Mouse (Mus musculus) layer of hippocampus, adult 6 months (tissue): ENCODE results near the gene Klrc1. TPM values are rescaled to one million over a fixed set of nuclear protein-coding genes. Genes with fewer than 3 reads are reported as not detected.

Experiments used
- long read RNA-seq, 2 experiments: library from polyadenylated mRNA; unstranded; transcript quantifications; one replicate each; pipeline ENCODE4 v2.0.0; 2019 to 2020
- microRNA-seq: library from miRNA; unstranded; fragments of <30 nt; microRNA quantifications from one replicate; pipeline ENCODE4 v1.2.0, GENCODE M21; 2020
- polyA plus RNA-seq: library from polyadenylated mRNA; unstranded; fragments of <200 nt; fragmentation: Nextera tagmentation; gene quantifications from 2 replicates; pipeline ENCODE4 v1.2.3, GENCODE M21; 2021

Klrc1 gene
- not detected in 2 replicates for polyA plus RNA-seq
- long read RNA-seq, experiment 1: 0 reads
- long read RNA-seq, experiment 2: 0 reads

GRCm38 (mm10) chr6:129678873-129679272 is at the start of gene Klrc1:
Gene Klrc1 (minus strand): TSS chr6:129678973.

GRCm38 (mm10) chr6:129717032-129717431 is 38.3 kb upstream of the Klrc1 start, which contains the start of gene Klri1:
Gene Klri1 (minus strand): TSS chr6:129717132.

GRCm38 (mm10) chr6:129660589-129660988 is 18.2 kb downstream of the Klrc1 start, which contains the start of gene Klrc2:
Gene Klrc2 (minus strand): TSS chr6:129660689.

GRCm38 (mm10) chr6:129643237-129643636 is 35.5 kb downstream of the Klrc1 start, which contains the start of gene Klrc3:
Gene Klrc3 (minus strand): TSS chr6:129643337.

GRCm38 (mm10) chr6:129623735-129624134 is 55.0 kb downstream of the Klrc1 start, which contains the start of gene Klrk1:
Gene Klrk1 (minus strand): TSS chr6:129623864.

Small RNAs within 50 kb of the gene (microRNA-seq; reads per million reads assigned to microRNA genes)
- gene Mir680-1: not detected

Other genes starting within 250 kb of the Klrc1 start
- 1.2 and 1.5 TPM in 2 replicates for gene Clec1a, start 227.0 kb downstream of the Klrc1 start, polyA plus RNA-seq
- gene Olr1, start 171.8 kb downstream of the Klrc1 start, polyA plus RNA-seq: 0.06 TPM in 1 of 2 replicates, not detected in the other
- gene Tmem52b, start 166.4 kb downstream of the Klrc1 start, polyA plus RNA-seq: not detected in 2 replicates
- gene Gabarapl1, start 145.8 kb downstream of the Klrc1 start, polyA plus RNA-seq: 426 and 542 TPM in 2 replicates
- gene Klre1, start 101.1 kb downstream of the Klrc1 start, polyA plus RNA-seq: not detected in 2 replicates
- gene Klrd1, start 87.2 kb downstream of the Klrc1 start, polyA plus RNA-seq: 0.23 TPM in 1 of 2 replicates, not detected in the other
- not detected in 2 replicates for gene Klrk1, start 55.1 kb downstream of the Klrc1 start, polyA plus RNA-seq
- gene Klrc3, start 35.6 kb downstream of the Klrc1 start, polyA plus RNA-seq: not detected in 2 replicates
- not detected in 2 replicates for gene Klrc2, start 18.3 kb downstream of the Klrc1 start, polyA plus RNA-seq
- not detected in 2 replicates for gene Klri1, start 38.2 kb upstream of the Klrc1 start, polyA plus RNA-seq
- not detected in 2 replicates for gene Klri2, start 61.5 kb upstream of the Klrc1 start, polyA plus RNA-seq
- gene Gm156, start 105.3 kb upstream of the Klrc1 start, polyA plus RNA-seq: not detected in 2 replicates
- not detected in 2 replicates for gene Gm17631, start 183.7 kb upstream of the Klrc1 start, polyA plus RNA-seq
- not detected in 2 replicates for gene Klra17, start 197.7 kb upstream of the Klrc1 start, polyA plus RNA-seq
- gene Klra5, start 238.7 kb upstream of the Klrc1 start, polyA plus RNA-seq: not detected in 2 replicates